Mouse (Mus musculus) cerebellum, adult 9-10 months (tissue): ENCODE measurements around the gene Acan.

ENCODE experiments used
- DNase-seq: peaks from one replicate; pipeline ENCODE4 v3.0.0; 2022

The Acan gene

DNA sequence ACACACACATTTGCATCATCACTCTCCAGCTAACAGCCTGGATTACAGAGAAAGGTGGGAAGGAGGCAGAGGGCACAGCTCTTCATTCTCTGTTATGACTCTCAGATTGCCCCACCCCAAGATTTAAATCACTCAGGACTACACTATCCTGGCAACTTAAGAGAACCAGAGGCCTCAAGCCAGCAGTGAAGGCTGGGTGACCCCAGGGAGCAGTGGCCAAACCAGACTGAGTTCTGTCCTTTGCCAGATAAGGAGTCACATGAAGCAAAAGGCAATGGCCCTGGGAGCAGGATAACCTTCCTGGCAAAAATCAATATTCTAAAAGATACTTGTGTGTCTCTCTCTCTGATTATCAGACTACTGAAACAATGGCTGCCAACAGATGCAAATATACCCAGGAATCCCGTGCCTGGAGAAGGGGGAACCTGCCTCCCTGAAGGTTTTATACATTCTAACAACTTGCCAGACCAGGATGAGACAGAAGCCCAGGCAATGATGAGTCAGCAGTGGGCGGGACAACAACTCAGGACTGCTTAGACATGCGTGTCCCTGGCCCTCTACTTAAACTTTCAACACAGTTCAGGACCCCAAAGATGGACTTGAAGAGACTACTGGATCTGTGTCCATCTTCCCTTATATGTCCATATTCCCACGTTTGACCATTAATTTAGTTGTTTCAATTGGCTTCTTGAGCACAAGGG lies 86.8 kb downstream of the Acan start:
- no peak for DNase-seq

DNA sequence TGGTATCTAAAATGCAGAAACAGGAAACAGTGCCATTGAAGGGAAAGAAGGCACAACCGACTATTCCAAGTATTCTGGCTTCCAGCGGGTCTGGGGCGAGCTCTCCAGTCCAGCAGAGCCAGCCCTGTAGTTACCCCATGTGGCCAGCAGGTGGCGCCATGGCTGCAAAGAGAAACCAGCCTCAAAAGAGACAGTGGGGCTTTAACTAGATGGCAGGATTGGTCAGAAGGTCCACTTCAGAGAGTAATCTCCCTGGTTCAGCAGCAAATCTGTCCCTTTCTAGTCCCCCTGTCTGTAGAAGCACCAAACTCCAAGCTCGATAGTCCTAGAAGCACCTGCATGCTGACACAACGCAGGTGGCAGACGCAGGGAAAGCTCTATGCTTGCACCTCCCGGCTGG lies 87.6 kb downstream of the Acan start:
- peak; percentile 78 for DNase-seq

DNA sequence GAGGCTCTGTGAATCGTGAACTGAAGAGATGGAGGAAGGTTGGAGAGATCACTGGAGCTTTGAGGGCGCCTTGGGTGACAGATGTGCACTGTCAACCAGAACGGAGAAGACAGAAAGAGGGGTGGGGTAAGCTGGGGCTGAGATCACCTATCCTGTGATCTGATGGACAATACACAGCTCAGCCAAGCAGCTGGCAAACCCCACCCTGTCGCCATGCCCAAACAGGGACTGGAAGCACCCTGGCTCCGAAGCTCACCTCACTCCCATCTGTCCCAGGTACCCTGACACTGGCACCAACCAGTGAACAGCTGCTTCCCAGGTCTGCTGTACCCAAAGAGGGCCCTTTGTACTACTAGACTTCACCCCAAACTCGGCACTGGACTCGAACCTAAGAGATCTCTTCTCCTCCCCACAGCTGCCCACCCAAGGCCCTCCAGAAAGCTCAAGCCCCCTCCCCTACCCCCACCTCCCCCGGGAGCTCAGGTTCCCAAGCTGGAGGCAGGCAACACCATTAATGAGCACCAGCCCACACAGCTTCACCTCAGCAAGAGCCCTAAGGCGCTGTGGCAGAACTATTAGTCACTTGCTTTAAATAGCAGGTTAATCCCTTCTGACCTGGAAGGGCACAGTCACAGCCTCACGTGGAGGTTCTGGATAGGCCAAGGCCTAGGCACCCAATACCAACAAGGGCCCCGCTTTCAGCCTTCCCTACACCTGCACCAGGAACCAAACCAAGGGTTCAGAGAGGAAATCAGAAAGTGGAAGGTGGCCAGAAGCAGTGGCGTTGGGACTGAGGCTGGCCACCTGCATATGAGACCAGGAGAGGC lies 93.9 kb downstream of the Acan start:
- no peak for DNase-seq

DNA sequence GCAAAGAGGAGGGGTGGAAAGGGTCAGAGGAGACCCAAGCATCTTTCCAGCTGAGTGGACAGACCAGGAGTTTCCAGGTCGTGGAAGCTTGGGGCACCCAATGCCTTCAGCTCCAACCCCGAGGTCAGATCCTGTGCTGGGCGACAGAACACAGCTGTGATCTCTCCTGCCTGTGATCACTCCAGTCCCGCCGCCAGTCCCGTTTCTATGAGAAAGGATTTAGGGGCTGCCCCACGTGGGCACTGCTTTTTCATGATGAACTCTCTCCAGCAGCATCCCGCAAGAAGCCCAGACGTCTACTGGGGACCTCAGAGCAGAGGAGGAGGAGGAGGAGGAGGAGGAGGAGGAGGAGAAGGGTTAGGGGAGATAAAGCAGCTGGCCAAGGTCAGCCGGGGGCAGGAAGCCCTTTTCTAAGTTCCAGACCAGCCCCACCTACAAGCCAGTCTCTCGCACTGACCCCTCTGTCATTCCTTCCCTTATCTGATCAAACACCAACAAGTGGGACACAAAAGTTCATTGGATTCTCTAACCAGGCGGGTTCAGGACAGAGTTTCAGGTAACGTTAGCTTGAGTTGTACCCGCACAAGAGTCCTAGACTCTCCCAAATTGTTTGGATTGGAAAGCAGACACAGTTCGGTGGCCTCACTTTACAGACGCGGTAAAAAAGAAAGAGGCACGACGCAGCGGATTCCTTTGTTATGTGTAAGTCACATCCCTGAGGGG lies 94.8 kb downstream of the Acan start:
- no peak for DNase-seq

- peak; percentile 38 for DNase-seq
These were observed 95.5 kb downstream of the Acan start, which contains the start of gene Mfge8 for GRCm38 (mm10) chr7:79148711-79149266. TSS of gene Mfge8 (minus strand) at chr7:79149060.

DNA sequence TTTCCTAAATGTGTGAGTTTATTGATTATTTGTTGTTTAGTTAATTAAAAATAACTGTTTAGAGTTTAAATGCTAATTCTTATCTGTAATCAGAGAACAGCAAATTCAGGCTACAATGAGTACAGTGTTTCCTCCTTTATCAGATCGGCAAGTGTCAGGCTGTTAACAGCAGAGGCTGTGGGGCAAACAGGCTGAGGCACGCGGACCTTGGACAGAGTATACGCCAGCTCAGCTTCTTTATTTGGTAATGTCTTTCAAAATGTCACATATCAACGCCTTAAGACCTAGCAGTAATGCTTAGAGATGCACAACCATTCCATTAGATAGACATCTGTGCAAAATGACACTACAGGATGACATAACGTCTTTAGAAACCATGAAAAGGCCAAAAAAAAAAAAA lies 96.2 kb downstream of the Acan start:
- DNase-seq = no peak

- DNase-seq = no peak
These were observed 106.1 kb downstream of the Acan start for GRCm38 (mm10) chr7:79159406-79159805.
